Mouse (Mus musculus): ENCODE results near the gene Wdr81. TPM values are rescaled to one million over a fixed set of nuclear protein-coding genes. Genes with fewer than 3 reads are reported as not detected.

Gene Wdr81
- polyA plus RNA-seq, 1 experiment from 2014 or later, result 2.6 TPM

- 52% methylated on average over 6 of the region's 6 CpGs for WGBS
- H3K27ac ChIP-seq (replicated peaks), result peak within 1 kb of the TSS; percentile 24; the same call in 1 of the 2 replicates
Observed at GRCm38 (mm10) chr11:75439363-75439762, 15.2 kb downstream of the Wdr81 start, which contains the start of gene Serpinf2. TSS of gene Serpinf2 (minus strand) at chr11:75439591.

GRCm38 (mm10) chr11:75438804-75439203 is 15.7 kb downstream of the Wdr81 start:
- Histone ChIP-seq H3K36me3 (ENCODE audit: control insufficient read depth, insufficient read depth, low read length) (peaks cover 6% of the 10 kb centered on the region; the same call in 1 of the 2 replicates), H3K4me1 (replicated peaks; ENCODE audit: control insufficient read depth, insufficient read depth) (no peaks in the 10 kb centered on the region), H3K9me3 (ENCODE audit: control insufficient read depth, low read length) (no peaks in the 10 kb centered on the region), H3K9ac (ENCODE audit: low read length) (0 out of 2 replicates have a peak overlapping the region, but pooled peaks have one; percentile 27), H3K4me2 (replicated peaks; ENCODE audit: low read depth) (no peak overlapping the region), H3K27me3 (ENCODE audit: control insufficient read depth, insufficient read depth, low read length) (no peaks in the 10 kb centered on the region), H3K27ac (replicated peaks) (peak overlapping the region; percentile 24; the same call in 1 of the 2 replicates), H3K4me3 (ENCODE audit: low read depth, low read length) (no peak overlapping the region)
- 73% methylated on average over 3 of the region's 3 CpGs for WGBS
- no peak for ATAC-seq (ENCODE audit: low FRiP score, low TSS enrichment)
- TF ChIP-seq CTCF (IDR thresholded peaks at IDR 0.05; ENCODE audit: low read depth), result no peak
- no peak for TF ChIP-seq EP300 (optimal IDR thresholded peaks at IDR 0.05)
- peak; percentile 32 for DNase-seq (ENCODE audit: low spot score)

More at GRCm38 (mm10) chr11:75439363-75439762, 15.2 kb downstream of the Wdr81 start, which contains the start of gene Serpinf2:
- DNase-seq (ENCODE audit: low spot score) (peak; percentile 49), ATAC-seq (ENCODE audit: low FRiP score, low TSS enrichment) (peak; percentile 26; the same call in 1 of the 2 replicates)
- H3K4me3 ChIP-seq (ENCODE audit: low read depth, low read length), result no peak within 1 kb of the TSS
- no peaks in the 10 kb centered on the region for H3K27me3 ChIP-seq (ENCODE audit: control insufficient read depth, insufficient read depth, low read length)
- no peaks in the 10 kb centered on the region for H3K9me3 ChIP-seq (ENCODE audit: control insufficient read depth, low read length)
- no peak within 1 kb of the TSS for H3K4me2 ChIP-seq (replicated peaks; ENCODE audit: low read depth)
- TF ChIP-seq CTCF (IDR thresholded peaks at IDR 0.05; ENCODE audit: low read depth) (no peak), EP300 (optimal IDR thresholded peaks at IDR 0.05) (no peak)
- H3K4me1 ChIP-seq (replicated peaks; ENCODE audit: control insufficient read depth, insufficient read depth), result no peaks in the 10 kb centered on the region
- 0 out of 2 replicates have a peak within 1 kb of the TSS, but pooled peaks have one; percentile 27 for H3K9ac ChIP-seq (ENCODE audit: low read length)
- peaks cover 6% of the 10 kb centered on the region; the same call in 1 of the 2 replicates for H3K36me3 ChIP-seq (ENCODE audit: control insufficient read depth, insufficient read depth, low read length)

DNA sequence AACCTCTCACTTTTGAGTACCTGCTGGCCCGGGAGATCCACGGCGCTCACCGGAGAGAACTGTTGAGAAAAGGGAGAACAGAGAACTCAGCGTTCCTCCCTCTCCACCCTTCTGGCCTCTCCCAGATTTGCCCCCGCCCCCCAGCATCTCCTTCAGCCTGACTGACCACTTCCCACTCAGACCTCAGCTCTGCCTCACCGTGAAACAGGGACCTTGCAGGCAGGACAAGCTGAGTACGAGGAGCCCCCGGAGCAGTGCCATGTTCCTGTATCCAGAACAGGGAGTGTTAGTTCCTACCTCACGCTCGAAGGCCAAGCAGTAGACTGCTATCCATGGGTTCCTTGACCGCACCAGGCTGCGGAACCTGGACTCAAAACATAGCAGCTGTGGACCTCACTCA is 16.3 kb downstream of the Wdr81 start:
- Histone ChIP-seq H3K36me3 (ENCODE audit: control insufficient read depth, insufficient read depth, low read length) (peaks cover 6% of the 10 kb centered on the region; the same call in 1 of the 2 replicates), H3K9ac (ENCODE audit: low read length) (no peak overlapping the region), H3K4me2 (replicated peaks; ENCODE audit: low read depth) (no peak overlapping the region), H3K27ac (replicated peaks) (no peak overlapping the region), H3K9me3 (ENCODE audit: control insufficient read depth, low read length) (no peaks in the 10 kb centered on the region), H3K27me3 (ENCODE audit: control insufficient read depth, insufficient read depth, low read length) (no peaks in the 10 kb centered on the region), H3K4me1 (replicated peaks; ENCODE audit: control insufficient read depth, insufficient read depth) (no peaks in the 10 kb centered on the region), H3K4me3 (ENCODE audit: low read depth, low read length) (no peak overlapping the region)
- ATAC-seq (ENCODE audit: low FRiP score, low TSS enrichment) (no peak), DNase-seq (ENCODE audit: low spot score) (no peak)
- 68% methylated on average over 13 of the region's 13 CpGs for WGBS
- TF ChIP-seq EP300 (optimal IDR thresholded peaks at IDR 0.05), result no peak
- no peak for TF ChIP-seq CTCF (IDR thresholded peaks at IDR 0.05; ENCODE audit: low read depth)

- no peak overlapping the region for H3K4me2 ChIP-seq (replicated peaks; ENCODE audit: low read depth)
- ATAC-seq (ENCODE audit: low FRiP score, low TSS enrichment) (no peak), DNase-seq (ENCODE audit: low spot score) (no peak)
- H3K4me3 ChIP-seq (ENCODE audit: low read depth, low read length), result no peak overlapping the region
- H3K9me3 ChIP-seq (ENCODE audit: control insufficient read depth, low read length), result no peaks in the 10 kb centered on the region
- H3K27me3 ChIP-seq (ENCODE audit: control insufficient read depth, insufficient read depth, low read length), result no peaks in the 10 kb centered on the region
- H3K4me1 ChIP-seq (replicated peaks; ENCODE audit: control insufficient read depth, insufficient read depth), result no peaks in the 10 kb centered on the region
- no peak overlapping the region for H3K9ac ChIP-seq (ENCODE audit: low read length)
- H3K27ac ChIP-seq (replicated peaks), result no peak overlapping the region
- TF ChIP-seq CTCF (IDR thresholded peaks at IDR 0.05; ENCODE audit: low read depth) (peak; percentile 41), EP300 (optimal IDR thresholded peaks at IDR 0.05) (no peak)
- 87% methylated on average over 5 of the region's 5 CpGs for WGBS
- H3K36me3 ChIP-seq (ENCODE audit: control insufficient read depth, insufficient read depth, low read length), result no peaks in the 10 kb centered on the region
Observed at GRCm38 (mm10) chr11:75434138-75434537, 20.4 kb downstream of the Wdr81 start.

DNA sequence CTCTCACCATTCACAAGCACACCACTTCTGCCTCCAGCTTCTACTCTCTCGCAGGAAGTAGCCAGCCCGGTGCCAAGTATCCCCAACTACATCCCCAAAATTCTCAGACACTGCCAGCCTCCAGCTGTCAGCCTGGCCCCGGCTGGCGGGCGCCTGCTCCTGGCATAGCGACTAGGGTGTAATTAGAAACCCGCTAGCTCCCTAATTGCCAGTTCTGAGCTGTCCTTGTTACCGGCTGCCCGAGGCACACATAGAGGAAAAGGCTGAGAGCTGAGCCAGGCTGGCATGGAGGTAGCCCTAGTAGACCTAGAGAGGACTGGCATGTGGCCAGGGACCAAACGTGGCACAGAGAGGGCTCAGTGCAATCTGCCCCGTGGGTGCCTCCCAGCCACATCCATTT is 23.2 kb downstream of the Wdr81 start:
- Histone ChIP-seq H3K4me3 (ENCODE audit: low read depth, low read length) (no peak overlapping the region), H3K9me3 (ENCODE audit: control insufficient read depth, low read length) (no peaks in the 10 kb centered on the region), H3K9ac (ENCODE audit: low read length) (no peak overlapping the region), H3K4me1 (replicated peaks; ENCODE audit: control insufficient read depth, insufficient read depth) (no peaks in the 10 kb centered on the region), H3K27ac (replicated peaks) (no peak overlapping the region), H3K36me3 (ENCODE audit: control insufficient read depth, insufficient read depth, low read length) (no peaks in the 10 kb centered on the region), H3K27me3 (ENCODE audit: control insufficient read depth, insufficient read depth, low read length) (no peaks in the 10 kb centered on the region), H3K4me2 (replicated peaks; ENCODE audit: low read depth) (no peak overlapping the region)
- TF ChIP-seq CTCF (IDR thresholded peaks at IDR 0.05; ENCODE audit: low read depth) (no peak), EP300 (optimal IDR thresholded peaks at IDR 0.05) (no peak)
- DNase-seq (ENCODE audit: low spot score) (no peak), ATAC-seq (ENCODE audit: low FRiP score, low TSS enrichment) (no peak)
- 76% methylated on average over 11 of the region's 11 CpGs for WGBS

GRCm38 (mm10) chr11:75429019-75429705 is 25.4 kb downstream of the Wdr81 start:
- ATAC-seq (ENCODE audit: low FRiP score, low TSS enrichment) (no peak), DNase-seq (ENCODE audit: low spot score) (no peak)
- H3K36me3 ChIP-seq (ENCODE audit: control insufficient read depth, insufficient read depth, low read length), result no peaks in the 10 kb centered on the region
- H3K9me3 ChIP-seq (ENCODE audit: control insufficient read depth, low read length), result no peaks in the 10 kb centered on the region
- 71% methylated on average over 9 of the region's 9 CpGs for WGBS
- no peak overlapping the region for H3K4me3 ChIP-seq (ENCODE audit: low read depth, low read length)
- H3K27ac ChIP-seq (replicated peaks), result no peak overlapping the region
- H3K9ac ChIP-seq (ENCODE audit: low read length), result no peak overlapping the region
- no peaks in the 10 kb centered on the region for H3K27me3 ChIP-seq (ENCODE audit: control insufficient read depth, insufficient read depth, low read length)
- no peak overlapping the region for H3K4me2 ChIP-seq (replicated peaks; ENCODE audit: low read depth)
- no peaks in the 10 kb centered on the region for H3K4me1 ChIP-seq (replicated peaks; ENCODE audit: control insufficient read depth, insufficient read depth)
- TF ChIP-seq EP300 (optimal IDR thresholded peaks at IDR 0.05), result no peak
- no peak for TF ChIP-seq CTCF (IDR thresholded peaks at IDR 0.05; ENCODE audit: low read depth)
